Mouse (Mus musculus): ENCODE measurements around the gene Tex21. TPM values are rescaled to one million over a fixed set of nuclear protein-coding genes. Genes with fewer than 3 reads are reported as not detected.

Gene Tex21
- 0.06 TPM in 1 of 2 replicates, not detected in the other for polyA plus RNA-seq (2015; fragmentation: Nextera tagmentation; extraction: Ambion mirVana)

GRCm38 (mm10) chr12:76246646-76247045 is at the start of gene Tex21:
Gene Tex21 (minus strand): TSS chr12:76246746.
- DNase-seq (ENCODE audit: low spot score), result no peak

GRCm38 (mm10) chr12:76293192-76293591 is 46.6 kb upstream of the Tex21 start:
- DNase-seq (ENCODE audit: low spot score), result peak; percentile 25

- DNase-seq (ENCODE audit: low spot score), result no peak
These were observed 43.7 kb upstream of the Tex21 start for GRCm38 (mm10) chr12:76290271-76290670.

DNA sequence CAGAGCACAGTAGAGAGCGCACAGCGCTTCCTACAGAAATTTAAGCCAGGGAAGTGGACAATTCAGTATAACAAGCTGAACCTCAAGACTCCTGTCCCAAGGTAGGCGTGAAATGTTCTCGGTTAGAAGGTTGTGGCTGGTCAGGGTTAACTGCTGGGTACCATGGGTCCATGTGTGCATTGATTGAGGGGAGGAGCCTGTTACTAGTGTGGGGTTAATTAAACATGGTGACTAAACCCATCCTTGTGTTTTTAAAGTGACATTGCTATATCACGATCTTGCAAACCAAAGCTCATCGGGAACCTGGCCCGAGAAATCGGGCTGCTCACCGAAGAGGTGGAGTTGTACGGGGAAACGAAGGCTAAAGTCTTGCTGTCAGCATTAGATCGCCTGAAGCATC is 42.9 kb upstream of the Tex21 start:
- DNase-seq (ENCODE audit: low spot score), result no peak

DNA sequence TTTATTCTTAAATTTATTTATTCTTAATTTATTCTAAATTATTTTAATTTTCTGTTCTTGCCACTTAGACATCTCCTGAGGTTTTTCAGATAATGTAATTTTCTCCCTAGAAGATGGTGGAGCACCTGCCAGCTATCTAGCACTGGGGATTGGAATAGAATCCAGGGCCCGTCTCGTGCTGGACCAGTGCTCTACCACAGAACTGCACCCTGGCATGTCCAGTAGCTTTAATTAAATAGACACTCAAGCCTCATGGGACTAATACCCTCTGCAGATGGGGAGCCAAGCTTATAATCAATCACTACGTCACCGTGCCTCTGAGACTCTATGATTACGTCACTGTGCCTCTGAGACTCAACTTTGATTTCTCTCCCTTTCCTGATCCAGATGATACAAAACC is 41.9 kb upstream of the Tex21 start:
- DNase-seq (ENCODE audit: low spot score), result no peak

- no peak for DNase-seq (ENCODE audit: low spot score)
These were observed 41.4 kb upstream of the Tex21 start for GRCm38 (mm10) chr12:76287986-76288385.

DNA sequence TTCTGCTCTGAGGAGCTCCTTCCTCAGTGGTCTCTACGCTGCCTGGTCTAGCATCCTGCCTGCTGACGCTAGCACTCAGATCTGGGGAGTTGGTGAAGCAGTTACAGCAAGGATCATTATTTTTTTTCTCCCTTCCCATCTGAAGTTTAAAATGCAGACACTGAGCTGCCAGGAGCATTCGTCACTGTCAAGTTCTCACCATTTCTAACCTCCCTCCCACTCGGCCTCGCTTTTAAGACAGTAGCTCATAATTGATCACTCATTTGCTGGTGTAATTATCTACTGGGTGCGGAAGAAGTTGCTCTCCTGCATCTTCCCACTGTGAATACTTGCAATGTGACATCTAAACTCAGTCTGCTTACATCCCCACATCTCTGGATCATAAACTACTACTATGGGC is 38.9 kb upstream of the Tex21 start:
- no peak for DNase-seq (ENCODE audit: low spot score)

- no peak for DNase-seq (ENCODE audit: low spot score)
These were observed 36.1 kb upstream of the Tex21 start for GRCm38 (mm10) chr12:76282532-76283173.

DNA sequence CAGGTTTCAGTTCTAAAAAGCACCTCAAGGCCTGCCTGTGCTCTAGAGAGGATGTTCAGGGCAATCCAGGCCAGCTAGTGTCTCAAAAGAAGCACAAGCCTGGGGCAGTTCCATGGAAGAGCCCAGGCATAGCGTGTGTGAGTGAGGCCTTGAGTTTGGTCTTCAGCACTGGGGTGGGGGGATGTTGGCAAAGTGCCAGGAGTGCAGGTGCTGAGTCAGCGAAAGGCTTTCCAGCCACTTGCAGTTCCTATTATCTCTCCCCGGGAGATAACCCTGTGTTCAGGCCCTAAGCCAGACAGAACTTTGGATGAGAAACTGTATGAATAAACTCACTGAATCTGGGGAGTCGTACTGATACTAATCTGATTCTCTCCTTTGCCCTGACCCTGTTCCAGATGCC is 35.6 kb upstream of the Tex21 start:
- DNase-seq (ENCODE audit: low spot score), result no peak

GRCm38 (mm10) chr12:76281111-76281660 is 34.6 kb upstream of the Tex21 start:
- DNase-seq (ENCODE audit: low spot score), result no peak

DNA sequence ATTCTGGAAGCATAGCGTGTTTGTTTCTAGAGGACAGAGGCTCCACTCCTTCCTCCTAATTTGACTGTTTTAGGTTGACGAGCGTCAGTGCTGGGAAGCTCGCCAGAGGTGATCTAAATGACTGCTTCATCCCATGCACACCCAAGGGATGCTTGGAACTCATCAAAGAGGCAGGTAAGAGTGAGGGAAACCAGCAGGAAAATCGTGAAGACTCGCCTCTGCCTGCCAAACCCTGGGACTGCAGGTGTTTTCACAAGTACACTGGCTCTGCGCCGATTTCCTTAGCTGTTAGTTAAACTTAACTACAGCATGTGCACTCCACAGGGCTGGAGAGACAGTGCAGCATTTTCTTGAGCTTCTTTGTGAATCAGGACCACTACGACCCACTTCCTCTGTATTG is 34.0 kb upstream of the Tex21 start:
- no peak for DNase-seq (ENCODE audit: low spot score)

GRCm38 (mm10) chr12:76278209-76278608 is 31.7 kb upstream of the Tex21 start:
- DNase-seq (ENCODE audit: low spot score), result no peak

- DNase-seq (ENCODE audit: low spot score), result no peak
These were observed 26.3 kb upstream of the Tex21 start for GRCm38 (mm10) chr12:76272610-76273524.

GRCm38 (mm10) chr12:76271516-76271915 is 25.0 kb upstream of the Tex21 start:
- DNase-seq (ENCODE audit: low spot score), result no peak

DNA sequence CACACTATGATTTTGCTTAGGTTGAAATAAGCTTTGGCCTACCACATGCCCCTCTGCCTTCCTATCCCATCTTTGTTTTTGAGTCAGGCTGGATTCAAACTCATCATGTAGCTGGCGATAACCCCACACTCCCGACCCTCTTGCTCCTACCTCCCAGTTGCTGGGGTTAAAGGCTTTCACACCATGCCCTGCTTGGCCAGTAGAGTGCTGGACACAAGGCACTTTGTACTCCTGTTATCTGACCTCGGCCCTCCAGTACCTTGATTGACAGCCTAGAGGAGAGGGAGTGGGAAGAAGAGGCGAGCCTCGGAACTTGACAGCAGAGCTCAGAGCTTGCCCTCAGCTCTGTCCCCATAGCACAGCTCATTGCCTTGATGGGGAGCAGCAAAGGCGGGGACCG is 22.6 kb upstream of the Tex21 start:
- no peak for DNase-seq (ENCODE audit: low spot score)

- DNase-seq (ENCODE audit: low spot score), result no peak
These were observed 22.1 kb upstream of the Tex21 start for GRCm38 (mm10) chr12:76268686-76269085.

GRCm38 (mm10) chr12:76266875-76267274 is 20.3 kb upstream of the Tex21 start:
- peak; percentile 62 for DNase-seq (ENCODE audit: low spot score)

DNA sequence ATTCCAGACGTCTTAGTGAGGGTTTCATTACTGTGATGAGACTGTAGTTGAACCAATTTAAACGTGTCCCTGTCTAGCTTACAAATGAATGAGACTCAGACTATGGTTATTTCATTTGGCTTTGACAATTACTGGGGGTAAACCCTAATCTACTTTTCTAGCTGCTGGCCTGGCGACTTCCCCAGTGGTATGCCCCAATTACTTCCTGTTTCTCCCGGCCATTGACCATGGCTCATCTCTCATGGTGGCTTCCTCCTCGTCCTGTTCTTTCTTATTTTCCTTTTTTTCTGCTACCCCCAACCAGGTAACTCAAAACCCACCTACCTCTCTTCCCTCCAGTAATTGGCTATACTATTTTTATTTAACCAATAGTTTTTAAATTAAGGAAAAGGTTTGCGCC is 18.5 kb upstream of the Tex21 start:
- DNase-seq (ENCODE audit: low spot score), result no peak

- DNase-seq (ENCODE audit: low spot score), result no peak
These were observed 17.9 kb upstream of the Tex21 start for GRCm38 (mm10) chr12:76264325-76264965.

- DNase-seq (ENCODE audit: low spot score), result no peak
These were observed 17.3 kb upstream of the Tex21 start for GRCm38 (mm10) chr12:76263876-76264275.

DNA sequence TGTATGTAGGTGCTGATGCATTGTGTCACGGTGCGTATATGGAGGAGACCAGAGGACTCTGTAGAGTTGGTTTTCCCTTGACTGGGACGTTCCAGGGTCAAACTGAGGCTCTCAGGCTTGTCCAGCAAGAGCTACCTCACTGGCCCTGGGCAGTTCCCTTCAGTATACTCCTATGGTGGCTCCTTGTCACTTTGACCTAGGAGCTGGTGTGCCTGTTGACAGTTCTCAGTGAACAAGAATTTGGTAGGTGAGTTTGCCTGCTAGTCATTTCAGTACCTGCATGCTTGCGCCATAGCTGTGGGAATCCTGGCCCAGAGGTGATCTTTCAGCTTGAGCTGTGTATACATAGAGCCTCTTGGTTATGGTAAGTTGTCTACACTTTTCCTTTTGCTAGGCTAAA is 16.4 kb upstream of the Tex21 start:
- no peak for DNase-seq (ENCODE audit: low spot score)

- DNase-seq (ENCODE audit: low spot score), result no peak
These were observed 15.0 kb upstream of the Tex21 start for GRCm38 (mm10) chr12:76261556-76261955.
